Mouse (Mus musculus) myocyte (in vitro differentiated cells): ENCODE measurements at regions not wholly inside any gene's neighbourhood (a gene's known extent, or its start where the extent isn't known, plus 50 kb on each side); places are given as distances from the start of the nearest gene placed in this dataset.
"Not testable (repeated sequence)": the region's sequence is repeated elsewhere in the genome, so short reads cannot be mapped to it uniquely, and the experiment has no call there.

Experiments used
- CEBPB ChIP-seq: IDR thresholded peaks from 2 replicates; pipeline ENCODE4 v1.6.1; 2011; ENCODE audit warnings: mild to moderate bottlenecking, moderate library complexity; ENCODE audit not compliant: poor library complexity, insufficient read depth, severe bottlenecking
- E2F4 ChIP-seq: IDR thresholded peaks from one replicate; pipeline ENCODE4 v1.6.1; 2011; ENCODE audit warnings: mild to moderate bottlenecking, control low read depth, moderate library complexity; ENCODE audit not compliant: insufficient read depth
- MAX ChIP-seq: IDR thresholded peaks from one replicate; pipeline ENCODE4 v1.6.1; 2011; ENCODE audit warnings: low read depth, mild to moderate bottlenecking, control low read depth
- MYOD1 ChIP-seq, 3 experiments: IDR thresholded peaks; one replicate each; pipeline ENCODE4 v1.6.1; 2011; ENCODE audit warnings: control low read depth in 2 of 3, low read depth in 2 of 3, mild to moderate bottlenecking in 2 of 3, moderate library complexity in 1 of 3; ENCODE audit not compliant: insufficient read length in 2 of 3, control insufficient read depth in 1 of 3
- POLR2A ChIP-seq: IDR thresholded peaks from one replicate; pipeline ENCODE4 v1.6.1; 2011; ENCODE audit warnings: low read depth, mild to moderate bottlenecking, control low read depth, moderate library complexity; ENCODE audit not compliant: insufficient read length
- POLR2AphosphoS2 ChIP-seq: IDR thresholded peaks from one replicate; pipeline ENCODE4 v1.6.1; 2011; ENCODE audit warnings: low read depth, control low read depth; ENCODE audit not compliant: insufficient read length

DNA sequence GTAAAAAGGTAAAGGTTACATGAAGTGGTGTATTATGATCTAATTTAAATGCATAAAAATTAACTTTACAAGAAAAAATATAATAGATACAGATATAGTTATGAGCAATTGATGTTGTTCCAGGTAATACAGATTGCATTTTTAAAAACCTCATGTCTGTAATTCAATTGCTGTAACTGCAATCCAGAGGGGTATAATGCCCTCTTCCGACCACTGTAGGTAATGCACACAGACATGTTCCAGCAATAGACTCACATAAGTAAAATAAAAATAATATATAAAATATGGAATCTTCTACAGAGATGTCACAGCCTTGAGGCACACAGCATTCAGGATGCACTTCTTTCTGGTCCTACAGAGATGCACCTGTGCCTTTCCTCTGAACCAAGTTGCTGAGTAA lies 122.4 kb upstream of the Zfp808 start:
- not testable (repeated sequence) for TF ChIP-seq POLR2A; POLR2AphosphoS2; CEBPB; MAX; E2F4; MYOD1 (IDR thresholded peaks at IDR 0.05; ENCODE audit: control insufficient read depth in 1 of 3, insufficient read length in 2 of 3, low read depth in 2 of 3)
